Mouse (Mus musculus): ENCODE results near the gene Olfr679. TPM values are rescaled to one million over a fixed set of nuclear protein-coding genes. Genes with fewer than 3 reads are reported as not detected.
"Not testable (repeated sequence)": the region's sequence is repeated elsewhere in the genome, so short reads cannot be mapped to it uniquely, and the experiment has no call there.

Olfr679 gene
- not detected in 2 replicates for polyA plus RNA-seq (2015; fragmentation: Nextera tagmentation; extraction: Ambion mirVana)

GRCm38 (mm10) chr7:105080905-105081304, at the start of gene Olfr679:
Gene Olfr679, plus strand, starts transcription at chr7:105081205.
- no peak within 1 kb of the TSS for H3K9ac ChIP-seq (ENCODE audit: low read depth, low read length)
- H3K27me3 ChIP-seq (replicated peaks; ENCODE audit: control insufficient read depth, insufficient read depth, low read length): no peaks in the 10 kb centered on the region
- H3K9me3 ChIP-seq (ENCODE audit: control insufficient read depth): no peaks in the 10 kb centered on the region
- H3K4me1 ChIP-seq (replicated peaks; ENCODE audit: control insufficient read depth, insufficient read depth, low read length): no peaks in the 10 kb centered on the region
- no peak for ATAC-seq
- no peak within 1 kb of the TSS for H3K4me2 ChIP-seq (replicated peaks; ENCODE audit: low read depth)
- TF ChIP-seq CTCF (IDR thresholded peaks at IDR 0.05; ENCODE audit: low read depth): no peak
- no peak within 1 kb of the TSS for H3K4me3 ChIP-seq (ENCODE audit: low read depth, low read length)
- no peak within 1 kb of the TSS for H3K27ac ChIP-seq (ENCODE audit: low read depth, low read length)
- WGBS: 45% methylated on average over 1 of the region's 1 CpGs
- no peaks in the 10 kb centered on the region for H3K36me3 ChIP-seq (ENCODE audit: control insufficient read depth, insufficient read depth)

GRCm38 (mm10) chr7:105032398-105032797, 48.6 kb upstream of the Olfr679 start, which contains the start of gene Olfr676:
Gene Olfr676, plus strand, starts transcription at chr7:105032698.
- H3K4me1 ChIP-seq (replicated peaks; ENCODE audit: control insufficient read depth, insufficient read depth, low read length): no peaks in the 10 kb centered on the region
- H3K9ac ChIP-seq (ENCODE audit: low read depth, low read length): no peak within 1 kb of the TSS
- no peak within 1 kb of the TSS for H3K27ac ChIP-seq (ENCODE audit: low read depth, low read length)
- no peaks in the 10 kb centered on the region for H3K27me3 ChIP-seq (replicated peaks; ENCODE audit: control insufficient read depth, insufficient read depth, low read length)
- no peak for TF ChIP-seq CTCF (IDR thresholded peaks at IDR 0.05; ENCODE audit: low read depth)
- no peak within 1 kb of the TSS for H3K4me2 ChIP-seq (replicated peaks; ENCODE audit: low read depth)
- no peaks in the 10 kb centered on the region for H3K36me3 ChIP-seq (ENCODE audit: control insufficient read depth, insufficient read depth)
- H3K4me3 ChIP-seq (ENCODE audit: low read depth, low read length): no peak within 1 kb of the TSS
- H3K9me3 ChIP-seq (ENCODE audit: control insufficient read depth): no peaks in the 10 kb centered on the region
- no peak for ATAC-seq

- 39% methylated on average over 5 of the region's 5 CpGs for WGBS
- H3K27ac ChIP-seq (ENCODE audit: low read depth, low read length): not testable (repeated sequence)
- TF ChIP-seq CTCF (IDR thresholded peaks at IDR 0.05; ENCODE audit: low read depth): peak; percentile 35
These were observed 47.2 kb upstream of the Olfr679 start for GRCm38 (mm10) chr7:105033836-105034235.

GRCm38 (mm10) chr7:105058951-105059350, 22.1 kb upstream of the Olfr679 start:
- H3K27me3 ChIP-seq (replicated peaks; ENCODE audit: control insufficient read depth, insufficient read depth, low read length): no peaks in the 10 kb centered on the region
- 0 out of 2 replicates have a peak, but pooled peaks have one; percentile 7 for TF ChIP-seq CTCF (IDR thresholded peaks at IDR 0.05; ENCODE audit: low read depth)
- H3K4me1 ChIP-seq (replicated peaks; ENCODE audit: control insufficient read depth, insufficient read depth, low read length): no peaks in the 10 kb centered on the region
- H3K9ac ChIP-seq (ENCODE audit: low read depth, low read length): no peak overlapping the region
- H3K27ac ChIP-seq (ENCODE audit: low read depth, low read length): no peak overlapping the region
- no peaks in the 10 kb centered on the region for H3K9me3 ChIP-seq (ENCODE audit: control insufficient read depth)
- no peak for ATAC-seq
- H3K4me2 ChIP-seq (replicated peaks; ENCODE audit: low read depth): no peak overlapping the region
- H3K36me3 ChIP-seq (ENCODE audit: control insufficient read depth, insufficient read depth): no peaks in the 10 kb centered on the region
- H3K4me3 ChIP-seq (ENCODE audit: low read depth, low read length): no peak overlapping the region

More at GRCm38 (mm10) chr7:105033836-105034235, 47.2 kb upstream of the Olfr679 start:
- H3K9ac ChIP-seq (ENCODE audit: low read depth, low read length); H3K27me3 ChIP-seq (replicated peaks; ENCODE audit: control insufficient read depth, insufficient read depth, low read length); H3K4me3 ChIP-seq (ENCODE audit: low read depth, low read length); ATAC-seq; H3K36me3 ChIP-seq (ENCODE audit: control insufficient read depth, insufficient read depth); H3K4me2 ChIP-seq (replicated peaks; ENCODE audit: low read depth); H3K4me1 ChIP-seq (replicated peaks; ENCODE audit: control insufficient read depth, insufficient read depth, low read length); H3K9me3 ChIP-seq (ENCODE audit: control insufficient read depth): not testable (repeated sequence)

- ATAC-seq: no peak
- no peak within 1 kb of the TSS for H3K4me2 ChIP-seq (replicated peaks; ENCODE audit: low read depth)
- TF ChIP-seq CTCF (IDR thresholded peaks at IDR 0.05; ENCODE audit: low read depth): no peak
- no peak within 1 kb of the TSS for H3K4me3 ChIP-seq (ENCODE audit: low read depth, low read length)
- H3K4me1 ChIP-seq (replicated peaks; ENCODE audit: control insufficient read depth, insufficient read depth, low read length): no peaks in the 10 kb centered on the region
- no peaks in the 10 kb centered on the region for H3K36me3 ChIP-seq (ENCODE audit: control insufficient read depth, insufficient read depth)
- 100% methylated on average over 1 of the region's 1 CpGs for WGBS
- no peak within 1 kb of the TSS for H3K27ac ChIP-seq (ENCODE audit: low read depth, low read length)
- H3K9ac ChIP-seq (ENCODE audit: low read depth, low read length): no peak within 1 kb of the TSS
- H3K27me3 ChIP-seq (replicated peaks; ENCODE audit: control insufficient read depth, insufficient read depth, low read length): no peaks in the 10 kb centered on the region
- no peaks in the 10 kb centered on the region for H3K9me3 ChIP-seq (ENCODE audit: control insufficient read depth)
These were observed 16.8 kb upstream of the Olfr679 start, which contains the start of gene Olfr678 for GRCm38 (mm10) chr7:105064175-105064574. Gene Olfr678, plus strand, starts transcription at chr7:105064475.

GRCm38 (mm10) chr7:105092717-105093116, 11.7 kb downstream of the Olfr679 start, which contains the start of gene Olfr680-ps1:
Gene Olfr680-ps1, minus strand, starts transcription at chr7:105092817.
- not testable (repeated sequence) for H3K9ac ChIP-seq (ENCODE audit: low read depth, low read length); ATAC-seq; H3K27me3 ChIP-seq (replicated peaks; ENCODE audit: control insufficient read depth, insufficient read depth, low read length); H3K36me3 ChIP-seq (ENCODE audit: control insufficient read depth, insufficient read depth); H3K9me3 ChIP-seq (ENCODE audit: control insufficient read depth); H3K27ac ChIP-seq (ENCODE audit: low read depth, low read length); H3K4me1 ChIP-seq (replicated peaks; ENCODE audit: control insufficient read depth, insufficient read depth, low read length); H3K4me2 ChIP-seq (replicated peaks; ENCODE audit: low read depth); H3K4me3 ChIP-seq (ENCODE audit: low read depth, low read length)

DNA sequence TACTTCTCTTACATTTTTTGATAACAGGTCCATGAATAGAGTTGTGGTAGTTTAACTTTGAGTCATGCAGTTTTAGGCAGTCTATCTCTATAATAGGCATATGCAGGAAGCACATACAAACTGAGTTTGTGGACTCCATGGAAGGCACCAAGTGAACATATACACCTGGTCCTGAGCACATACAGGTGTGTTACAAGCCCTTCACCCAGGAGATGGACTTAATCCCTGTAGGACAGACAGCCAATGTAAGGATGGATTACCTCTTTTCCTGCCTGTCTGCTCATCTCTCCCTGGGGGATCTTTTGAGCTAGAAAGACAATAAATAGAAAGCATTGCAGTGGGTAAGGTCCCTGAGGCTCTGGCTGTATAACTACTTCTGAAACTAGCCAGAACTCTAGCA, 35.5 kb downstream of the Olfr679 start, which contains the start of gene Olfr681:
Gene Olfr681, plus strand, starts transcription at position 301 of the 400 bp plus-strand sequence.
- no peak for TF ChIP-seq CTCF (IDR thresholded peaks at IDR 0.05; ENCODE audit: low read depth)
- no peak for ATAC-seq

More for the DNA sequence above, 35.5 kb downstream of the Olfr679 start, which contains the start of gene Olfr681:
- no peak within 1 kb of the TSS for H3K27ac ChIP-seq (ENCODE audit: low read depth, low read length)
- no peaks in the 10 kb centered on the region for H3K9me3 ChIP-seq (ENCODE audit: control insufficient read depth)
- H3K9ac ChIP-seq (ENCODE audit: low read depth, low read length): no peak within 1 kb of the TSS
- H3K4me1 ChIP-seq (replicated peaks; ENCODE audit: control insufficient read depth, insufficient read depth, low read length): no peaks in the 10 kb centered on the region
- H3K4me3 ChIP-seq (ENCODE audit: low read depth, low read length): no peak within 1 kb of the TSS
- no peak within 1 kb of the TSS for H3K4me2 ChIP-seq (replicated peaks; ENCODE audit: low read depth)
- no peaks in the 10 kb centered on the region for H3K36me3 ChIP-seq (ENCODE audit: control insufficient read depth, insufficient read depth)
- H3K27me3 ChIP-seq (replicated peaks; ENCODE audit: control insufficient read depth, insufficient read depth, low read length): no peaks in the 10 kb centered on the region

Other genes with a start within 250 kb of the Olfr679 start
- not detected in 2 replicates for gene Usp17lb, start 238.6 kb upstream of the Olfr679 start, polyA plus RNA-seq (2015; fragmentation: Nextera tagmentation; extraction: Ambion mirVana)
- gene Usp17la, start 224.2 kb upstream of the Olfr679 start, polyA plus RNA-seq (2015; fragmentation: Nextera tagmentation; extraction: Ambion mirVana): not detected in 2 replicates
- not detected in 2 replicates for gene Olfr665, start 203.2 kb upstream of the Olfr679 start, polyA plus RNA-seq (2015; fragmentation: Nextera tagmentation; extraction: Ambion mirVana)
- gene Olfr666, start 185.3 kb upstream of the Olfr679 start, polyA plus RNA-seq (2015; fragmentation: Nextera tagmentation; extraction: Ambion mirVana): not detected in 2 replicates
- not detected in 2 replicates for gene Olfr667, start 159.7 kb upstream of the Olfr679 start, polyA plus RNA-seq (2015; fragmentation: Nextera tagmentation; extraction: Ambion mirVana)
- not detected in 2 replicates for gene Olfr668, start 153.1 kb upstream of the Olfr679 start, polyA plus RNA-seq (2015; fragmentation: Nextera tagmentation; extraction: Ambion mirVana)
- gene Olfr669, start 147.0 kb upstream of the Olfr679 start, polyA plus RNA-seq (2015; fragmentation: Nextera tagmentation; extraction: Ambion mirVana): not detected in 2 replicates
- not detected in 2 replicates for gene Olfr670, start 118.6 kb upstream of the Olfr679 start, polyA plus RNA-seq (2015; fragmentation: Nextera tagmentation; extraction: Ambion mirVana)
- gene Olfr671, start 102.1 kb upstream of the Olfr679 start, polyA plus RNA-seq (2015; fragmentation: Nextera tagmentation; extraction: Ambion mirVana): not detected in 2 replicates
- not detected in 2 replicates for gene Olfr672, start 79.2 kb upstream of the Olfr679 start, polyA plus RNA-seq (2015; fragmentation: Nextera tagmentation; extraction: Ambion mirVana)
- gene Olfr675, start 52.7 kb upstream of the Olfr679 start, polyA plus RNA-seq (2015; fragmentation: Nextera tagmentation; extraction: Ambion mirVana): not detected in 2 replicates
- not detected in 2 replicates for gene Olfr676, start 48.5 kb upstream of the Olfr679 start, polyA plus RNA-seq (2015; fragmentation: Nextera tagmentation; extraction: Ambion mirVana)
- gene Olfr677, start 29.8 kb upstream of the Olfr679 start, polyA plus RNA-seq (2015; fragmentation: Nextera tagmentation; extraction: Ambion mirVana): not detected in 2 replicates
- gene Olfr678, start 16.7 kb upstream of the Olfr679 start, polyA plus RNA-seq (2015; fragmentation: Nextera tagmentation; extraction: Ambion mirVana): not detected in 2 replicates
- not detected in 2 replicates for gene Olfr680-ps1, start 11.6 kb downstream of the Olfr679 start, polyA plus RNA-seq (2015; fragmentation: Nextera tagmentation; extraction: Ambion mirVana)
- gene Olfr681, start 35.6 kb downstream of the Olfr679 start, polyA plus RNA-seq (2015; fragmentation: Nextera tagmentation; extraction: Ambion mirVana): not detected in 2 replicates
- not detected in 2 replicates for gene Olfr683, start 65.8 kb downstream of the Olfr679 start, polyA plus RNA-seq (2015; fragmentation: Nextera tagmentation; extraction: Ambion mirVana)
- not detected in 2 replicates for gene Olfr684, start 82.4 kb downstream of the Olfr679 start, polyA plus RNA-seq (2015; fragmentation: Nextera tagmentation; extraction: Ambion mirVana)
- not detected in 2 replicates for gene Olfr685, start 104.8 kb downstream of the Olfr679 start, polyA plus RNA-seq (2015; fragmentation: Nextera tagmentation; extraction: Ambion mirVana)
- not detected in 2 replicates for gene Olfr686, start 126.3 kb downstream of the Olfr679 start, polyA plus RNA-seq (2015; fragmentation: Nextera tagmentation; extraction: Ambion mirVana)
- not detected in 2 replicates for gene Olfr688, start 206.9 kb downstream of the Olfr679 start, polyA plus RNA-seq (2015; fragmentation: Nextera tagmentation; extraction: Ambion mirVana)
- not detected in 2 replicates for gene Olfr689, start 230.0 kb downstream of the Olfr679 start, polyA plus RNA-seq (2015; fragmentation: Nextera tagmentation; extraction: Ambion mirVana)